Mouse (Mus musculus): ENCODE data around the gene Olig2.
"Not testable (repeated sequence)": the region's sequence is repeated elsewhere in the genome, so short reads cannot be mapped to it uniquely, and the experiment has no call there.

Gene Olig2

DNA sequence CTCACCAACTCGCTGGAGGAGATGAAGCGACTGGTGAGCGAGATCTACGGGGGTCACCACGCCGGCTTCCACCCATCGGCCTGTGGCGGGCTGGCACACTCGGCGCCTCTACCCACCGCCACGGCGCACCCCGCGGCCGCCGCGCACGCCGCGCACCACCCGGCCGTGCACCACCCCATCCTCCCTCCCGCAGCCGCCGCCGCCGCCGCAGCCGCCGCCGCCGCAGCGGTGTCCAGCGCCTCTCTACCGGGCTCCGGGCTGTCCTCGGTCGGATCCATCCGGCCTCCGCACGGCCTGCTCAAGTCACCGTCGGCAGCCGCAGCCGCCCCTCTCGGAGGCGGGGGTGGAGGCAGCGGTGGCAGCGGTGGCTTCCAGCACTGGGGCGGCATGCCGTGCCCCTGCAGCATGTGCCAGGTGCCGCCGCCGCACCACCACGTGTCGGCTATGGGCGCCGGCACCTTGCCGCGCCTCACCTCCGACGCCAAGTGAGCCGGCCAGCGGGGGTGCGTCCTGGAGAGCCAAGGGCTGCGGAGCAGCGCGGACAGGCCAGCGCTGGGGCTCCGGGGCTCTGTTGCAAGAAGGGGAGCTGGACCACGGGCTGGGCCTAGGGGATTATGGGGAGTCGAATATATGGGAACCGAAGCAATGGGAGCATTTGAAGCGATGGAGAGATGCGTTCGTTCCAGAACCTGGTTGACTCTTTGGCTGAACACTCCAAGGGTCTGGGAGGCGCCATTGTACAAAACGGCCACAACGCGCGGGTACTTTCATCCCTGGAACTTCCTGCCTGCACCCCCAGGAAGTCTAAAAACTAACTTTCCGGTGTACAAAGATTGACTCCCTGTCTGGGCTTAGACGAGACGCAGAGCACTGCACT is 1.9 kb downstream of the Olig2 start:
- no peak for DNase-seq (ENCODE audit: low spot score)

DNA sequence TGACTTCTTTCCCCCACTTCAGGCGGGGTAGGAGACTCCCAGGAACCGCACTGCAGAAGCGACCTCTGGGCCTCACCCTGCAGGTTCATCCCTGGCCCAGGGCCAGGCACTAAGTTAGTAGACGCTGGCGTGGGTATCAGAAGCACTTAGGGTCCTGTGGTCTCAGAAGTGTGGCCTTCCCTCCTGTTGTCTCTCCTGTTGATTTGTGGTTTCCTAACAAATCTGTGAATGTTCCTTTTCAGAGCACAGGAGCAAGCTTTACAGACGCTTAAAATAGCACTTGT is 2.4 kb downstream of the Olig2 start:
- DNase-seq (ENCODE audit: low spot score) = no peak

DNA sequence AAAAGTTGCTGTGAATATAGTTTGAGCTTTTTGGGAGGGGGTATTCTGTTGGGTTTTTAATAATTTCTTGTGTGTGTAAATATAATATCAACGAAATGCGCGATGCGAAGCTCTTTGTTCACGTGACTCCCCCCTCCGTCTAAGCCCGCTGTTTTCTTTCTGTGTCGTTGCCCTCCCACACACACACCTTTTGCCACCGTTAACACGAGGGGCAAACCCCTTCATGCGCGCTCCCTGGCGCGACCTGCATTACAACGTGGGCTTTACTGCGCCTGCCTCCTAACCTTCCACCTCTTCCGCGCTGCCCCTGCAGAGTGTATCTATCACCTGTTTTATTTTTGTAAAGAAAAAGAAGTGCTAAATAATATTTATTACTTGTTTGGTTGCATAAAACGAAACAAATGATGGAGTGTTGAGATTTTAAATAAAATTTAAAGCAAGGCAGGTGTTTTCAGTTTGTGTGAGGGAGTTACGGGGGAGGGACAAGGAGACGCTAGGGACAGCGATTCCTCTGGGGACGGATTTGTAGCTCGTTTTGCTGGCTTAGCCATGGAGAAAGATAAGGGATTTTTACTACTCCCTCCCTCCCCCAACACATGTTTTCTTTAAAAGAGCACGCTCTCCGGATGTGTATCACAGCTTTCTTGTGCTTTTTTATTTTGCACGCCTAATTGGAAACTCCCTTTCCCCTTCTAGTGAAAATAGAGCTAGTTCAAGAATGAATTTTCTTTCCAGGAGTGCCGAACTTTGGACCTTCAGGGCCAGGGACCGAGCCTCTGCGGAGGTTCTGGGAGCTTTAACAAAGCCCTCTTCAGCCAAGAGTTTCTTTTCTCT is 3.2 kb downstream of the Olig2 start:
- no peak for DNase-seq (ENCODE audit: low spot score)

DNA sequence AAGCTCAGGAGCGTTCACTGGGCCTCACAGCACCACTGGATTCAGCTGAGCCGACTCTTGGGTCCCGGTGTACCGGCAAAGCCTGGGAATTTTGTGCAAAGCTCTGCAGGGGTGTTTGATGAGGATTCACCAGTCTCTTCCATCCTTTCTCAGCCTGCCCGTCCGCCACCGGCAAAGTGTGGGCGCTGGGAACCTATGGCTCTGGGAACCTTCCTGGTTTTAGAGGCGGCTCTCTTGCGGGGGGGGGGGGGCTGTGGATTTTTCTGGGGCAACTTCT is 3.8 kb downstream of the Olig2 start:
- DNase-seq (ENCODE audit: low spot score) = no peak

DNA sequence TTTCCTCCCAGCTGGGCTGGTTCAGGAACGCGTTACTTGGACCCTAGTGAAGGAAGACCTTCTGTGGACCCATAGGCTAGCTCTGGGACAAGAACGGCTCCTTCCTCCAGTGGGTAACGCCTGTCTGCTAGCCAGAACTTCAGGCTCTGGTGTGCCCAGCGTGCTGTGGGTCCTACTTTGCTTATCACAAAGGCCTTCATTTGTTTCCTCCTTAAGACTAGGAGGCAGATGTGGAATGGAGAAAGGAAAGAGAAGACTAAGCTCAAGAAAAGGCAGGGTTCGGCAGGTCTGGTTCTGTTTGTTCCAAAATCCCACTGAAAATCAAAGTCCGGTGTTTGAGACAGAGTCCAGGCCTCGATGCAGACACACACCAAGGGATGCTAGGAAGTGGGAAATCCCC is 4.4 kb downstream of the Olig2 start:
- no peak for DNase-seq (ENCODE audit: low spot score)

DNA sequence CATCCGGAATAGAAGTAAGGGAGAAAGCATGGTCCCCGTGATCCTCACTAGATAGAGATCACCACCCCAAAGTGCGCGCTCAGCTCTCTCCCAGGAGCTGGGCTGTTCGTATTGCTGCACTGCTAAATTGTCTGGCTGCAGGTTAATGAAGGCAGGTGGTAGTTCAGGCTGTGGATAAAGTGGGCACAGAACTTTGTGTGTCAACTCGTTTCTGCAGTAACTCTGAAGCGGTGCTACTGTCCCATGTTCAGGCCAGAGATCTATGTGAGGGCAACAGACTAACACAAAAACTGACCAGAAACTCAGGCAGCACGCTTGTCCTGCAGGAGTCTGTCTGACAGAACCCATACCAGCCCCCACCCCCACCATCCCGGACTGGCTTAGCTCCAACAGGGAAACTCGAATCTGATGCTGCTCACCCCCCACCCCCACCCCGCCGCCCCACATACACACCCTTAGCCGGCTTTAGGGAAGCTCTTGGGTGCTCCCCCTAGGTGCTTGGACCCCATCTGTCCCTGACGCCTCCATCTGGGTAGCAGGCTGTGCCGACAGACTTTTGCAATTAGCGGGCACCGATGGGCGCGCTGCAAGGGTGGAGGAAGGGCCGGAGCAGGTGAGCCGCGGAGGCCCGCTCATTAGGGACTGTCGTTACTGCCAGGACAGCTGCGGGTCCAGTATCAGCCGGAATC is 6.7 kb downstream of the Olig2 start:
- no peak for DNase-seq (ENCODE audit: low spot score)

DNA sequence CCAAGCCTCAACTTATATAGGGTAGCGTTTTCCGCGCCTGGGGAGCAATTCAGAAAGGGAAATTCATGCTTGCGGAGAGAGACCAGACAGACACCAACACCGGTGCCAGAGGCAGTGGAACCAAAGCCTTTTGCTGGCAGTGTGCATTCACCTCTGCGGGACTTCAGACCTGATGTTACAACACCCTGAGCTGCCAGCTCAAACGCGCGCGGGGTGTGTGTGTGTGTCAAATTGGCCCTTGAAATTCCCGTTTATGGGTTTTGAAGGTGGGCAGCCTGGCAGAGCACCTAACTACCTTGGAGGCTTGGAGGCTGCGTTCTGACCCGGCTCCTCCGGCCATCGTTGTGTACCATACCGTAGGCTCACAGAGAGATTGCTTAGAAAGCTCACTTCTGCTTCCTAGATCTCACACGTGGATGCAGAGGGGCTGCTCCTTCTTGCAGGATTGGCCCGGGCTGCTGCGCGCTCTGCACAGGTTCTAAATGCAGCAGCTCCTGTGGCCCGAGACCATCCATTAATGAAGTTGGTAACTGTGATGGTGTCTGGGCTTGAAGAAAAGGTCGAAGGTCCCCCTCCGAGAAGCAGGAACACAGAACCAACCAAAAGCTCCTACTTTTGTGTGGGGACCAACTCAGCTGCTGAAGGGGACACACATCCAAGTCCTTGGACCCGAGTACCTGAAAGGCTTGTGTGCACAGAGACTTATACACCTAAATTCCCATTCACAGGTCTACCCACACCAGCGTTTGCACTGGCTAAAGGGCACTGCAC is 7.4 kb downstream of the Olig2 start:
- DNase-seq (ENCODE audit: low spot score) = no peak

DNA sequence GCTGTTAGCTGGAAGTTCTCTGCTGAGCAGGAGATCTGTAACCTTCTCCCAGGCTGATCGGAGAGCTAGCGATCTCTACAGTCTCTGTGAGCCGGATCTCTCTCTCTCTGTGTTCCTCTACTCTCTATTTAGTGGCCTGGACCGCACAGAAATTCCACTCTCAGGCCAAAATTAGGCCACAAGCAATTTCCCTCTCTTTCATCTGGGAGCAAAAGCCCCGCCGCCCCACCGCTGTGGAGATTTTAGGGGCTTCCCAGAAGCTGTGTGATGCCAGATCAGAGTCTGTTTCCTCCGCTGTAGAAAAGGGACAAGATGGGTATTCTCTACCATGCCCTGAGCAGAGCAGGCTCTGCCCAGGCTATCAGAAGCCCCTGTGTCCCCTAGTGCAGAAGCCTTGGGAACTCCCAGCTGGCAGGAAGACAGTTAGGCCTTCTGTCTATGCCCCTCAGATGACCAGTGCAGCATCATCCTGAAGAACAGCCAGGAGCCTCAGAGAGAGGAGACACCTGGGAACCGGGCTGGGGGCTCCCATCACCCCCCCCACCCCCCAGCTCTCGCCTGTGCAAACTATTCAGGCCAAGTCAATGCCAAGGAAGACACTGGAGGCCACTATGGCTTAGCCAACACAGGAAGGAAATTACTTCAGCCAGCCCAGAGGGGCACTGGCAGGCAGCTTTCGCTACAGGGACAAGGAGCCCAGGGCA is 8.1 kb downstream of the Olig2 start:
- DNase-seq (ENCODE audit: low spot score) = no peak

DNA sequence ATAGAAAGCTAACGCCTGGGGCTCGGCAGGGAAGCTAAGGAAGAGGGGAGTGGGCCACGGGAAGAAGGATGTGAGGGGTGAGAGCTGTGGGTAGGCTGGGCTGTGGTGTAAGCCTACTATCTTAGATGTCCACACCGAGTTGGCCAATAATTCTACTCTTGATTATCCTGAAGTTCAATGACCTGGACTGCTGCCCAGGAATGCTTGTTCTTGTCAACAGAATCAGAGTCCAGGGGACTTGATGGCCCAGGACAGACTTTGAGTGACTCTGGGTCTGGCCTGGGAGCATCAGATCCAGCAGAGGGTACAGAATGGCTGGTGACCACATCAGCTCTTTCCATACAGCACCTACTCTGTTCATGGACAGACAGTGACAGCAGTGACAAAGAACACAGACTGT is 13.8 kb downstream of the Olig2 start:
- DNase-seq (ENCODE audit: low spot score) = no peak

DNA sequence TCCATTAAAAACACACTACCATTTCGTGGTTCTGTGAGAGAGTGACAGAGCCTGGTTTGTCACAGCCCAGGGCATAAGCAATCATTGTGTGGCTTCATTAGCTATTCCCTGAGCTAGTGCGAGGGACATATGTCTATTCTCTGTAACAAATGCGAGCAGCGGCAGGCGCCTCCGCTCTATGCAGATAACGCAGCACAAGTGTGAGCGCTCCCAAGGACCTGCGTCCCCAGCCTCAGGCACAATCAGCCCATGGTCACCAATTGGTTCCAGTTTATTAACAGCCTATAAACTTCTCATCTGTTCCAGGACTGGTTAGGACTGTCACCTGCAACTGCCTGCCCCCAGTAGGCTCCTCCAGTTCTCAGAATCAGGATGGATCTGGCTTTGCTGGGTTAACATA is 21.0 kb downstream of the Olig2 start:
- DNase-seq (ENCODE audit: low spot score) = no peak

DNA sequence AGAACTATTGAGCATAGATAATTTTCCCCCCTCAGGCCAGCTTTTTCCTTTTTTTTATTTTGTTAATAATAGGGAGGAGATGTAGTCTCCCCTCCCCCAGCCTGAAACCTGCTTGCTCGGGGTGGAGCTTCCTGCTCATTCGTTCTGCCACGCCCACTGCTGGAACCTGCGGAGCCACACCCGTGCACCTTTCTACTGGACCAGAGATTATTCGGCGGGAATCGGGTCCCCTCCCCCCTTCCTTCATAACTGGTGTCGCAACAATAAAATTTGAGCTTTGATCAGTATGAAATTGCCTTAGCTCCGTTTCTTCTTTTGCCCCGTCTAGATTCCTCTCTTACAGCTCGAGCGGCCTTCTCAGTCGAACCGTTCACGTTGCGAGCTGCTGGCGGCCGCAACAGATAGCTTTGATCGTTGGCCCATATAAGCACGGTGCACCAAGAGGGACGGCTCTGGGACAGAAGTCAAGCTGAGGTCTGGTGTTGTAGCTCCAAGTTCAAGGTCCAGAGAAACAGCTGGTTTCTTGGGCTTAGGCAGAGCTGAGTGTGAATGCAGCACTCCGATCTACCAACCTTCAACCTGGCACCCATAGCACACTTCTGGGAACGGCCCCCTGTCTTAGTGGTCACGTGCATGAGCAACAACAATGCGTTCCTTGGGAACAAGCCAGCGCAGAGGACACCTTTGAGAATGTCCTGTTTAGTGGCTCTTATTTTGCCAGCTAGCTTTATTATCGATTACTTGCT is 30.3 kb downstream of the Olig2 start:
- DNase-seq (ENCODE audit: low spot score) = not testable (repeated sequence)

DNA sequence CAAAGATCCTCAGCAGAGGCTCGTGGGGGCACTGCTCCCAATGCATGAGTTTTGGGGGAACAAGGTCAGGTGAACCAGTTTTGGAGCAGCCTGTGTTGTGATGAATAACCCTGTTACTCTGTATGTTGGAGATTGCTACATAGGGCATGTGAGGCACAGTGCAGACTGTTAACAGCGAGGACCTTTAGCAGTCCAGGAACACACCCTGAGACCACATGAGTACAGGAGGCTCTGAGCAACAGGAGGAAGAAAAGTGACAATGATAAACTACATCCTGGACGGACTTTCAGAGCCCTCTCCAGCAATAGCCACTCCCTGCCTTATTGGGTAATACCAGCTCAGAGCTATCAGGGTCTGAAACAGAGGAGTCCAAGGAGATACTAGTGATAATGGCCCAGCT is 33.7 kb downstream of the Olig2 start:
- no peak for DNase-seq (ENCODE audit: low spot score)

DNA sequence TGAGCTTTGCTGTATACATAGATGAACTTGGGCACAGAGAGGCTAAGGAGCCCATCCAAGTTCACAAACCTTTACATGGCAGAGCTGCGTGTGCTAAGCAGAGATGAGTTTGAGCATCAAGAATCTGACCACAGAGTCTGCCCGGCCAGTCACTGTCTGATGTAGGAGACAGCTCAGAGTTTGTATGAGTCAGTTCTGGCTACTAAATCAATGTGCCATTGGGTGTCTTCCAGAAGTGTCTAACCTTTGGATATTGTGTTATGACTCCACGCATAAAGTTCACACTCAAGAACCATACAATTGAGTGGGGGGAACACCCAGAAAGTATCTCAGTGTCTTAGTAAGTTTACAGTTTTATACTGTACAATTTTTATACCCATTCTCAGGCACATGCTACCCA is 35.6 kb downstream of the Olig2 start:
- DNase-seq (ENCODE audit: low spot score) = no peak

DNA sequence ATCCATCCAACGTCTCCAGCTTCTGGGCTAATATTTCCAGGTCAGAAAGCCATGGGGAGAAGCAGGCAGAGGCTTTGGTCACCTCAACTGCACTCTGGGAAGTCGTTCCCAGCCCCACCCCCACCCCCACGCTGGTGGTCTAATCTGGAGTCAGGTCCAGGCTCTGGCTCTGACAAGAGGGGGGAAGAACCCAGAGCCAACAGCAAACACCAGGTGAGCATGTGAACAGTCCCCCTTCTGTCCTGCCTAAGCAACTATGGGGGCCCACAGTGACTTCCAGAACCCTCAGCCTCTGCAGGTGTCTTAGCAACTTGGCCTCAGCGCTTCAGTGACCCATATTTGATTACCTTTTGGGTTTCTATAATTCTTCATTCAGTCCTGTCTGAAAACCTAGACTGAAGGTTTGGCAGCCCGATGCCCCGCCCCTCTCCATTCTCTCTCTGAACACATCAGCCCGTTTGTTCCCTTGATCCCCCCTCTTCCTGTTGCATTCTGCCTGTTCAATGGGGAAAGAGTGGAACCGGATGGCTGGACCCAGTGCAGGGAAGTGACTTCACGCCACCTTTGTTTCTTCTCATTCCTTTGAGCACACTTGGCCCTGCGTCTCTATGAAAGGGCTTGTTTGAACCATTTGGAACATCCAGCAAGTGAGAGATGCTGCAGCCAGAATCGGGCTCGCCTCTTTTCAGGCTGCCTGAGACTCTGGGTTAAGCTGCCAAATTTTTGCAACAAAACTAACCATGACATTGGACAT is 37.4 kb downstream of the Olig2 start:
- DNase-seq (ENCODE audit: low spot score) = no peak

DNA sequence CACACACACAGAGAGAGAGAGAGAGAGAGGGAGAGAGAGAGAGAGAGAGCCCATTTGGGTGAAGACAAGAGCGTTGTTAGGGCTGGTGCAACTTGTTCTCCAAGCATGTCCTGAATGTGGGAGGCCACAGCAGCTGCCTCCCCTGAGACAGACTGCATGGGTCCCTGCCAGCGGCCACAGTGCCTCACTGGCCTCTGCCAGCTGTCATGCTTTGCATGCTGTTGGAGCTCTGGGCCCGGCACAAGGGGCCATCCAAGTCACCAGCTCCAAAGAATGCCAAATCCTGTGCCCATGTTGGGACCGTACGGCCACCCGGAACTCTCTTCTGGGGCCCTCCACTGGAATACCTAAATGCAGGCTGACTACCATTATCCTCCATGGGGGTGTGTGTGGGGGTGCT is 40.7 kb downstream of the Olig2 start:
- DNase-seq (ENCODE audit: low spot score) = no peak

DNA sequence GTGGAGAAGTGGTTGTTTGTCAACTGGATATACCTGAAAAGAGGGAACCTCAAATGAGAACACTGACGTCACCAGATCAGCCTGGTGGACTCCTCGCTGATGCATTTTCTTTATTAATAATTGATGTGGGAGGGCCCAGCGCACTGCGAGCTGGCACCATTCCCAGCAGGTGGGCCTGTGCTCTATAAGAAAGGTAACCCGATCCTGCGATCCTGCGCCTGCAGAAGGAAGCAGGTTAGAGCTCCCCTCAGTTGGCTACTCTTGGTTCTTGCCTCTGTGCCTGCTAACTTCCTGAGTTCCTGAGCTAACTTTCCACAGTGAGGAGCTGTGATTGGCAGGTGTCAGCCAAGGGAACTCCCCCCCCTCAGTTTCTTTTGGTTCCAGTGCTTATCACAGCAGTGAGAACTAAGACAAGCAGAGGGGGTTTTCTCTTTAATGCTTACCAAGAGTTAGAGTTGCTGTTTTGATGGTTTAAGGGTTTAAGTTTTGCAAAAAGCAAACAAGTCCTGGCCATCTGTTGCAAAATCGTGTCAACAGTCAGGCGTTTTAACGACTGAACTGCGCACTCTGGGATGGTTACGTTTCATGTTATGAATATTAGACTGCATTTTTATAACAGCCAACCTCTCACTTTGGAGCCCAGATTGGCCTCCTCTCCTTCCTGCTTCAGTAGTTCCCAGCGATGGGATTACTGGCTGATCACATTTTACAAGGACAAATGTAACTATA is 43.6 kb downstream of the Olig2 start:
- no peak for DNase-seq (ENCODE audit: low spot score)

DNA sequence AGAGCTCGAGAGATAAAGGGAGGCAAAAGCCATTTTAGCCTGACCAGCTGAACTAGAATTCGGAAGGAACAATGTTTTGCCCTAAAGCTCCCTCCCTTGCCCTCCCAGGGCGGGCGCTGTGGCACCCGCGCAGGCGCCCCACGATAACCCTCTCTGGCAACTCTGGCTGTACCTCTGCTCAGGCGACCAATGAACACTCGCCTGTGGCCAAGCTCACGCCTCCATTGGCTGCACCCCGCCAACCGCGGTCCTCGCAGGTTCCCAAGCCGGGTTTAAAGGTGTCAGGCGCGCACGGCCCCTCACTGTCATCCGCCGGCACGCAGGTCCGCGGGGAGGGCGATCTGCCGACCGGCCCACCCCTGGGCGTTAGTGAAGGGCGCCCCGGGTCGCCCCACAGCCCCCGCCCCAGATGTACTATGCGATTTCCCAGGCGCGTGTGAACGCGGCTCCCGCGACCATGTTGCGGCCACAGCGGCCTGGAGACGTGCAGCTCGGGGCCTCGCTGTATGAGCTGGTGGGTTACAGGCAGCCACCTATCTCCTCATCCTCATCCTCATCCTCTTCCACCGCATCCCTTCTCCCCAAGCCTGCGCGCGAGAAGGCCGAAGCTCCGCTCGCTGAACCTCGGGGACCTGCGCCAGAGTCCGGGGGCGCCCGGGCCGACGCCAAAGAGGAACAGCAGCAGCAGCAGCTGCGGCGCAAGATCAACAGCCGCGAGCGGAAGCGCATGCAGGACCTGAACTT is 44.4 kb downstream of the Olig2 start, which contains the start of gene Olig1:
TSS of gene Olig1 (plus strand) at position 305 of the 744 bp plus-strand sequence.
- DNase-seq (ENCODE audit: low spot score) = peak; percentile 15

DNA sequence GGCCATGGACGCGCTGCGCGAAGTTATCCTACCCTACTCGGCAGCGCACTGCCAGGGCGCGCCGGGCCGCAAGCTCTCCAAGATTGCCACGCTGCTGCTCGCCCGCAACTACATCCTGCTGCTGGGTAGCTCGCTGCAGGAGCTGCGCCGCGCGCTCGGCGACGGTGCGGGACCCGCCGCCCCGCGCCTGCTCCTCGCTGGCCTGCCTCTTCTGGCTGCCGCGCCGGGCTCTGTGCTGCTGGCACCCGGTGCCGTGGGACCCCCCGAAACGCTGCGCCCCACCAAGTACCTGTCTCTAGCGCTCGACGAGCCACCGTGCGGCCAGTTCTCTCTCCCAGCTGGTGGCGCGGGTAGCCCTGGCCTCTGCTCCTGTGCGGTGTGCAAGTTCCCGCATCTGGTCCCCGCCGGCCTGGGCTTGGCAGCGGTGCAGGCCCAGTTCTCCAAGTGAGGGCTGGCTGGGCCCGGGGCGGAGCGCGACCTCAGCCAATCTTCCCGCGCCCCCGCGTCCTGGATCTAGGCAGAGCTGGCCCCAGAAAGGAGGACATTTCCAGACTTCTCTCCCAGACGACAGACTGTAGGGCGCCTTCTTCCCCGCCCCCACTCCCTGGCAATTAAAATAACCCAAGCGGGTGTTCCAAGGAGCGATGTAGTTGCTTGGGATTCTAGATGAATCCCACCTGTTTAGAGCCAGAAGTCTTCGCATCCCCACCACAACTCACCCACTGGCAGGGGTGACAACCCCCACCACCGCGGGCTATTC is 45.1 kb downstream of the Olig2 start:
- no peak for DNase-seq (ENCODE audit: low spot score)

Measured in ovary, postnatal 14 days (tissue).